Mouse (Mus musculus) forelimb bud, embryonic 11.5 days (tissue): ENCODE data around the gene Ssxb5.
"Not testable (repeated sequence)": the region's sequence is repeated elsewhere in the genome, so short reads cannot be mapped to it uniquely, and the experiment has no call there.

ENCODE experiments used
- DNase-seq: peaks from one replicate; pipeline ENCODE4 v3.0.0-alpha.2; 2012; ENCODE audit warnings: low read depth, low spot score

Gene Ssxb5

DNA sequence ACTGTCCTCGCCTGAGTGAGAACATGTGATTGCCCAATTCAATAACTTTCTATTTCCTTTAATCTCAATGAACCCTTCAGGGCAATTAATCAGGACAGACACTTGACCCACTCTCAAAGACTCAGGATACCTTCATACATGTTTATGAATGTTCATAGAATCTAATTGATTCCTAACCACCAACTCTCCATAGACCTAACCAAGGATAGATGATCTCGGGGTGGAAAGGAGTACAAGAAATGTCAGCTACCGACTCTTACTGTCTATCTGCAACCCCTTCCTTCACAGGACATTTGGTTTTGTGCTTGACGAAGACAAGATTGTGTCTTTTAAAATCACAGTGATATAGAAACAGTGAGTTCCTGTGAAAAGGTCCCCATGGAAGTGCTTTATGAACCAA, at the start of gene Ssxb5:
Gene Ssxb5 (plus strand): TSS at position 301 of the 400 bp plus-strand sequence.
- DNase-seq: not testable (repeated sequence)

- DNase-seq: peak; percentile 9
These were observed 28.6 kb downstream of the Ssxb5 start for GRCm38 (mm10) chrX:8832043-8832442.

GRCm38 (mm10) chrX:8843694-8844093, 40.2 kb downstream of the Ssxb5 start, which contains the start of gene Gm6592:
Gm6592 (plus strand) TSS chrX:8843994.
- no peak for DNase-seq

DNA sequence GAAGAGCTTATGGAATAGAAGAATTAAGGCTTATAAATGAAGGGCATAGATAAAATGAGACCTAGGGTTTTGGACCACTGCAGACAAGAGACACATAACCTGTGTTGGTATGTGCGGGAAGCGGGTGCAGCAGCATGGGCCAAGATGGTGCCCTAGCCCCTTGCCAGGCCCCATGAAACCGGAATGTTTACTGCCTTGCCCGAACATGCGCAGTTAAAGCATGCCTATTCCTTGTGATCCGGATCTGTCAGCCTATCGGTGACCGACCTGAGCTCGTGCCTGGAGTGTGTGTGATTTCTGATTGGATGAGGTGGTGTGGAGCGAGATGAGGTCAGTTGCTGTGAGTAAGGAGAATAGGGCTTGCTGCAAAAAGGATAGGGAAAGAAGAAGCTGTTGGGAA, 49.0 kb downstream of the Ssxb5 start:
- DNase-seq: no peak
